Mouse (Mus musculus) heart, embryonic 16.5 days (tissue): ENCODE data around the gene Tmem171. TPM values are rescaled to one million over a fixed set of nuclear protein-coding genes. Genes with fewer than 3 reads are reported as not detected.

Source experiments
- ATAC-seq: fragments of 200-750 bp; cut with Nextera tagmentation; replicated peaks from 2 replicates; pipeline ENCODE4 v1.8.0; 2017; ENCODE audit warnings: moderate number of reproducible peaks; ENCODE audit not compliant: insufficient read depth, low FRiP score; ENCODE audit errors: extremely low read depth
- H3K27ac ChIP-seq: fragments of 300-500 bp; sonication (generic); 2 replicates; pipeline ENCODE4 v1.5.1; 2014; ENCODE audit warnings: mild to moderate bottlenecking, low read length, control low read depth, moderate library complexity
- H3K27me3 ChIP-seq: fragments of 300-500 bp; sonication (generic); 2 replicates; pipeline ENCODE4 v1.6.1; 2014; ENCODE audit warnings: low read length, mixed read lengths; ENCODE audit not compliant: control insufficient read depth, insufficient read depth
- H3K36me3 ChIP-seq: fragments of 300-500 bp; sonication (generic); 2 replicates; pipeline ENCODE4 v1.6.1; 2014; ENCODE audit not compliant: control insufficient read depth, insufficient read depth
- H3K4me1 ChIP-seq: fragments of 300-500 bp; sonication (generic); 2 replicates; pipeline ENCODE4 v1.6.1; 2014; ENCODE audit warnings: low read length, mixed read lengths; ENCODE audit not compliant: control insufficient read depth, insufficient read depth
- H3K4me2 ChIP-seq: fragments of 300-500 bp; sonication (generic); 2 replicates; pipeline ENCODE4 v1.6.1; 2014; ENCODE audit warnings: low read depth, mild to moderate bottlenecking, control low read depth, low read length
- H3K4me3 ChIP-seq: fragments of 300-500 bp; sonication (generic); 2 replicates; pipeline ENCODE4 v1.5.1; 2014; ENCODE audit warnings: mild to moderate bottlenecking, control low read depth, low read length
- H3K9ac ChIP-seq: fragments of 300-500 bp; sonication (generic); 2 replicates; pipeline ENCODE4 v1.6.1; 2014; ENCODE audit warnings: low read length, control low read depth
- H3K9me3 ChIP-seq: fragments of 300-500 bp; sonication (generic); replicated peaks from 2 replicates; pipeline ENCODE4 v1.6.1; 2016; ENCODE audit warnings: low read length; ENCODE audit not compliant: control insufficient read depth
- WGBS: fragments of 180-500 bp; shearing (Covaris S2); extraction: QIAGEN DNeasy Blood & Tissue Kit; methylation state at CpG from one replicate; pipeline ENCODE4 v1.1.7; 2014; 5-methylcytosine and 5-hydroxymethylcytosine counted together
- polyA plus RNA-seq: library from polyadenylated mRNA; unstranded; fragments of >200 nt; fragmentation: Nextera tagmentation; extraction: Ambion mirVana; gene quantifications from 2 replicates; pipeline ENCODE4 v1.2.1, GENCODE M21; 2015

The Tmem171 gene
- polyA plus RNA-seq, 1 experiment from 2014 or later = 1.3 TPM

DNA sequence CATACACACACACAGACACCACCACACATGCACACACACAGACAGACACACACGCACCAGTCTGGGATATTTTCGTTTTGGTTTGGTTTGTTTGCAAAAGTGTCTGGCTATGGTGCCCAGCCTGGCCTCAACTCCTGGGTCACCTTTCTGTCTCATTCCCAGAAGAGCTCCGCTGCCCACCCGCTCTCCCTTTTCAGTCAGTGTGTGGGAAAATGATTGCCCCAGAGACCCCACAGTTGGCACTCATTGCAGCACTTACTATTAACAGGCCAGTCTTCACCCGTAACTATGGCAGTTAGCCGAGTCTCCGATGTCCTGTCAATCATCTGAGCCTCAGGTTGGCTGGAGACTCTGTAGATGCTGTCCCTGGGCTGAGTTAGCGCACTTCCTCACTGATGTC is 21.5 kb upstream of the Tmem171 start:
- 83% methylated on average over 8 of the region's 8 CpGs for WGBS
- no peaks in the 10 kb centered on the region for H3K4me1 ChIP-seq
- no peaks in the 10 kb centered on the region for H3K27me3 ChIP-seq
- H3K9ac ChIP-seq = no peak overlapping the region
- no peak overlapping the region for H3K27ac ChIP-seq
- H3K4me2 ChIP-seq = no peak overlapping the region
- ATAC-seq = no peak
- H3K9me3 ChIP-seq = no peaks in the 10 kb centered on the region
- H3K36me3 ChIP-seq = 0 out of 2 replicates have a peak, but pooled peaks cover 2% of the 10 kb centered on the region
- H3K4me3 ChIP-seq = no peak overlapping the region

DNA sequence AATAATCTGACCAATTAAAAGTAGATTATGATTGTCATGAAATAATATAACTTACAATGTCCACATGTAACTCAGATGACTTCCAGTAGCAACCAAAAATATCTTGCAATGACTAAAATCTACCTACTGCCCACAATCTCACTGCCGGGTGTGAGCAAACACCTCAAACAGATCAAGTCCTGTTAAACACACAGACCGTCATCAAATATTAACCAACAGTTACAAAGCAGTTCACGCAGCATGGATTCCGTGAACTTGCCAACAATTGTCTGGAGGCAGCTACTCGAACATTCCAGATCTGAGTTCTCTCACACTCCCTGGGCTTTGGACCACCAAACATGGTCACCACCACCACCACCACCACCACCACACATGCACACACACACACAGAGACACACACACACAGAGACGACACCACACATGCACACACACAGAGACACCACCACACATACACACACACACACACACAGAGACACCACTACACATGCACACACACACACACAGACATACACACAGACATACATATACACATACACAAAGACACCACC is 20.9 kb upstream of the Tmem171 start:
- WGBS = 82% methylated on average over 6 of the region's 6 CpGs
- Histone ChIP-seq H3K4me2 (no peak overlapping the region), H3K27ac (no peak overlapping the region), H3K4me3 (no peak overlapping the region), H3K4me1 (no peaks in the 10 kb centered on the region), H3K9ac (no peak overlapping the region), H3K9me3 (no peaks in the 10 kb centered on the region), H3K36me3 (0 out of 2 replicates have a peak, but pooled peaks cover 2% of the 10 kb centered on the region), H3K27me3 (no peaks in the 10 kb centered on the region)
- ATAC-seq = no peak

GRCm38 (mm10) chr13:98710655-98711054 is 16.0 kb upstream of the Tmem171 start:
- H3K9ac ChIP-seq = no peak overlapping the region
- no peak overlapping the region for H3K27ac ChIP-seq
- H3K36me3 ChIP-seq = 0 out of 2 replicates have a peak, but pooled peaks cover 2% of the 10 kb centered on the region
- no peak overlapping the region for H3K4me2 ChIP-seq
- 83% methylated on average over 1 of the region's 1 CpGs for WGBS
- H3K4me1 ChIP-seq = no peaks in the 10 kb centered on the region
- no peak for ATAC-seq
- H3K4me3 ChIP-seq = no peak overlapping the region
- H3K9me3 ChIP-seq = peaks cover 3% of the 10 kb centered on the region
- no peaks in the 10 kb centered on the region for H3K27me3 ChIP-seq

- Histone ChIP-seq H3K9ac (no peak overlapping the region), H3K36me3 (0 out of 2 replicates have a peak, but pooled peaks cover 2% of the 10 kb centered on the region), H3K4me1 (no peaks in the 10 kb centered on the region), H3K4me2 (no peak overlapping the region), H3K9me3 (peaks cover 3% of the 10 kb centered on the region), H3K27me3 (no peaks in the 10 kb centered on the region), H3K4me3 (no peak overlapping the region), H3K27ac (no peak overlapping the region)
- WGBS = 52% methylated on average over 8 of the region's 8 CpGs
- ATAC-seq = no peak
Observed at GRCm38 (mm10) chr13:98710236-98710635, 15.6 kb upstream of the Tmem171 start.

DNA sequence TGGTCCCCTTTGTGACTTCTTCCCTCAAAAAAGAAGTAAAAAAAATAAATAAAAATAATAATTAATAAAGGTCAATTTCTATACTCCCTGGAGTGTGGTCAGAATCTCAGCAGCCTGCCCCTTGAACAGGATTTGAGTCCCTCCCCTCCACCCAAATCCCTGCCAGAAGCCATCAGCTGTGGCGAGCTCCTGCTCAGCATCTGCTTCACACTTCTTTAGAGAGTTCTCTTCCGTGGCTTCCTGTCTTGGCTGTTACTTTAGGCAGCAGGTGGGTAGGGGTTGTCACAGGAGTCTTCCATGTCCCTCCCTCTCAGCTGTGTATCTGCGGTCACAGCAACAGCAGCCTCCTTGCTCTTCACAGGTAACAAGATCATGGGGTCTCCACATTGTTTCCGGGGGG is 10.9 kb upstream of the Tmem171 start:
- no peaks in the 10 kb centered on the region for H3K36me3 ChIP-seq
- no peak overlapping the region for H3K4me3 ChIP-seq
- peaks cover 3% of the 10 kb centered on the region for H3K9me3 ChIP-seq
- H3K4me2 ChIP-seq = no peak overlapping the region
- no peaks in the 10 kb centered on the region for H3K27me3 ChIP-seq
- ATAC-seq = no peak
- H3K4me1 ChIP-seq = peaks cover 4% of the 10 kb centered on the region; the same call in 1 of the 2 replicates
- H3K27ac ChIP-seq = no peak overlapping the region
- H3K9ac ChIP-seq = no peak overlapping the region
- WGBS = 66% methylated on average over 4 of the region's 4 CpGs

- no peak overlapping the region for H3K27ac ChIP-seq
- H3K27me3 ChIP-seq = no peaks in the 10 kb centered on the region
- H3K36me3 ChIP-seq = no peaks in the 10 kb centered on the region
- no peak for ATAC-seq
- no peak overlapping the region for H3K4me2 ChIP-seq
- H3K4me3 ChIP-seq = no peak overlapping the region
- peaks cover 3% of the 10 kb centered on the region for H3K9me3 ChIP-seq
- peaks cover 16% of the 10 kb centered on the region for H3K4me1 ChIP-seq
- WGBS = 76% methylated on average over 8 of the region's 8 CpGs
- no peak overlapping the region for H3K9ac ChIP-seq
Observed at GRCm38 (mm10) chr13:98703786-98704185, 9.2 kb upstream of the Tmem171 start.

DNA sequence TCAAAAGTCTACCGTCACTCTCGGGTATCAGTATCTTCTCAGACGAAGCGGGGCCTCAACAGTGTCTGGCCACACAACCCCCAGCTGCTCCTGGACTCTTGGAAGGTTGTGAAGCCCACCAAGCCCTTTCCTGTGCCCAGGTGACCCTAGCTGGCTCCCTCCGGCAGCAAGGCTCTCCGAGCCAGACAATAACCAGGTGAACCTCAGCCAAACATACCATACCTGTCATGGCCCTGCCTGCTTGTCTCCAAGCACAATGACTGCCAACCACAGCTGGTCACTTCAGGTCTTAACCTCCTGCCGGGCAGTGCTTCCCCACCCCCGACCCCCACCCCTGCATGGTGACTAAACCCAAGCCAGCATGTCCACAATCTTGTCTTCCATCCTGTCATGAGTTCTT is 7.7 kb upstream of the Tmem171 start:
- WGBS = 83% methylated on average over 8 of the region's 8 CpGs
- no peak for ATAC-seq
- H3K9ac ChIP-seq = no peak overlapping the region

GRCm38 (mm10) chr13:98701309-98701675 is 6.7 kb upstream of the Tmem171 start:
- no peaks in the 10 kb centered on the region for H3K36me3 ChIP-seq
- peaks cover 16% of the 10 kb centered on the region for H3K4me1 ChIP-seq
- H3K27me3 ChIP-seq = no peaks in the 10 kb centered on the region
- 85% methylated on average over 5 of the region's 5 CpGs for WGBS
- H3K4me2 ChIP-seq = no peak overlapping the region
- H3K9me3 ChIP-seq = no peaks in the 10 kb centered on the region
- no peak overlapping the region for H3K9ac ChIP-seq
- no peak overlapping the region for H3K27ac ChIP-seq
- no peak for ATAC-seq
- no peak overlapping the region for H3K4me3 ChIP-seq

More for the DNA sequence above, 7.7 kb upstream of the Tmem171 start:
- no peaks in the 10 kb centered on the region for H3K36me3 ChIP-seq
- H3K4me1 ChIP-seq = peaks cover 16% of the 10 kb centered on the region
- H3K27ac ChIP-seq = no peak overlapping the region
- H3K9me3 ChIP-seq = no peaks in the 10 kb centered on the region
- H3K27me3 ChIP-seq = no peaks in the 10 kb centered on the region
- H3K4me2 ChIP-seq = no peak overlapping the region
- H3K4me3 ChIP-seq = no peak overlapping the region

DNA sequence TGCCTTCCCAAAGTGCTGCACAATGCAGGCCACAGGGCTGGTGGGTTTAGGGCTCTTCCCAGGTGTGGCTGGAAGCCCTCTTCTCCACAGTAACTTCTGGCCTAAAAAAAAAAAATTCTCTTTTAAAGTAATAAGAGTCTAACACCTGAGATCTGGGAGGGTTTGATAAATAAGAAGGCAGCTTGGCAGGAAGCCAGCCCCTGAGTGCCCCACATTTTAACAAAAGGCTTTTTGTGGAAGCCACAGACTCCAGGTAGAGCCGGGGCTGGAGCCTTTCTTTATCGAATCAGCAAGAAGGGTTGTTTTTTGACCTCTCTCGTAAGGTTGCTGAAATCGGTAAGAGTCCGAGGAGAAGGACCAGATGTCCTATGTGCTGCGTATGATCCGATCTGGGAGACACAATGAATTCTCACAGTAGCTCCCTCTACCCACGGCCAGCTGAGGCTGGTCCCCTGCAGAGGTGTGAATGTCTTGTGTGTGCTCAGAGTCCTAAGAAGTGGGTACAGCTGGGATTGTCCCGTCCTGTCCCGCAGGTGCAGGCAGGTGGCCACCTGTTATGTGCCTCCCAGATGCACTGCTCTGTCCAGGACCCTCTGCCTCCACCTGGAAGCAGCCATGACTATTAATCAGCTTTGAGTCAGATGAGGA is 6.2 kb upstream of the Tmem171 start:
- Histone ChIP-seq H3K4me2 (no peak overlapping the region), H3K27me3 (peaks cover 2% of the 10 kb centered on the region; the same call in 1 of the 2 replicates), H3K27ac (no peak overlapping the region), H3K36me3 (no peaks in the 10 kb centered on the region), H3K4me1 (peaks cover 19% of the 10 kb centered on the region), H3K4me3 (no peak overlapping the region), H3K9me3 (no peaks in the 10 kb centered on the region), H3K9ac (no peak overlapping the region)
- WGBS = 46% methylated on average over 10 of the region's 10 CpGs
- no peak for ATAC-seq
